Mouse (Mus musculus) ovary, adult 18-20 months (tissue): ENCODE measurements around the gene Lhfpl2.

Source experiments
- DNase-seq: peaks from one replicate; pipeline ENCODE4 v3.0.0; 2022; ENCODE audit warnings: low spot score, mixed read lengths

Lhfpl2 gene

DNA sequence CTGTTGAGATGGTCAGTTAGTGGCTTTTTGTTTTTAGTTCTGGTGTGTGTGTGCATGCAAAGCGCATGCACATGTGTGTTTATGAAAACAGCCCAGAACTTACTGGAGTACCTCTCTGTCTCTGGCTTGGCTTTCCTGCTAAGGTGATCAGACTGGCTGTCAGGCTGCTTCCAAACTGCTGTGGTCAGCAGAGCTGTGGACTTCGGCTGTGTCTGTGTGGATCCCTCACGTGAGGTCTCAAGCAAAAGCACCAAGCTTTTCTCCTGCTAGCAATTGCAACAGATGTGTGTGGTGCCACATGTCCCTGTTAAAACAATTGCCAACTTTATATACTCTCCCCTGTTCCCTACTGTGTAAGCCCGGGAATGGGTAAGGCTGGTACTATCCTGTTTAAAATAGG is 82.8 kb downstream of the Lhfpl2 start:
- DNase-seq = no peak

DNA sequence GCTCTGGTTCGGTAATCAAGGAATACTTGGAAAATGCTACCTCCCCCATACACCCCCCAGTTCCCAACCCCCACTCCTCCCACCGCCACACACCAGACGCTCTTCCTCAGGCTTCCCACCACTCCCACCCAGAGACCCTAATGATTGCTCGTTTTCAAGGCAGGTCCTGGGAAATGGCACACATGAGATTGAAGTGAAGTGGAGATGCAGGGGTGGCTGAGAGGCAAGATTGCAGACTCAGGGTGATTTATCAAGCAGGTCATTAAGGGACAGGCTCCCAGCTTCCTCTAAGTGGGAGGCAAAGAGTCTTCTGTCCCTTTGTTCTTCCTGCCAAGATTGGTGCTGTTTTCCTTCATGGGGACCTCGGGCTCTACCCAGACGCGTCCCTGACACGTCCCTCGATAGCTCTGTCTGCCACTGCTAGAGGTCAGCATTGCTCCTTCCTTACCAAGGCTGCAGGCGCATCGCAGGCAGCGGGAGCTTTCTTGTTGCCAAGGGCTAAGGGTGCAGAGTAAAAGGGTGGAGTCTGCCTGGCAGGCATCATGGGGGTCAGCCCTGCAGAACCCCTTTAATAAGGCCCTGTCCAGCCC is 85.6 kb downstream of the Lhfpl2 start:
- DNase-seq = peak; percentile 60

DNA sequence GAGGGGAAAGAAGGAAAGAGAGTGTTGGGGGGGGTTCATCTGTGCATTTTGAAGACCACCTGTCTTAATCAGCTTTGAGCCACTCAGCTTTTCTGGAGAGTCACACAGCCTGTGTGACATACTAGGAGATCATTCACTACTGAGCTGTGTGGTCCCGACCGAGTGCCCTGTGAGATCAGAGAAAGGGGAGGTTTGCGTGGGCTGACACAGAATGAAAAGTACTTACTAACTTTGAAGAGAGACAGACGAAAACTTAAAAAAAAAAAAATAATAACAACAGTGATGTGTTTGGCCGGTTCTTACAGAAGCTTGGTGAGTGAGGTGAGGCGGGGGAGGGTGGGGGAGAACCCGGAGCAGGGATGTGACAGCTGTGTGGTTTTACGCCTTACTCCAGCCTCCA is 86.9 kb downstream of the Lhfpl2 start:
- DNase-seq = no peak

DNA sequence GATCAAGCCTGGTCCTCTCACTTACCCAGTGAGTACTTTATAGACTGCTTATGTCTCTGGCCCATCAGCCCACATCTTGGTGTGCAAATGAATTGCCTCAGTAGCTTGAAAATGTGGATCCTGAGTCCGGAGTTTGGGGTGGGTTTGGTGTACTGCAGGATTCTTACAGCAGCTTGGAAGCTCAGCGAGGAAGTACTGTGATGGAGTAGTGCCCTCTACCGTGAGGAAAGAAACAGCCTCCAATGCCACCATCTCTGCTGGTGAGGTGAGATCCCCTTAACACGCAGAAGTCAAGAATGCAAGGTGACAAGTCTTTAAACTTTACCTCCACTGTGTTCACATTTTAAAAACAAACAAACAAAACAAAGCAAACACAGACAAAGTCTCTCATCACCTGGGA is 89.7 kb downstream of the Lhfpl2 start:
- no peak for DNase-seq

DNA sequence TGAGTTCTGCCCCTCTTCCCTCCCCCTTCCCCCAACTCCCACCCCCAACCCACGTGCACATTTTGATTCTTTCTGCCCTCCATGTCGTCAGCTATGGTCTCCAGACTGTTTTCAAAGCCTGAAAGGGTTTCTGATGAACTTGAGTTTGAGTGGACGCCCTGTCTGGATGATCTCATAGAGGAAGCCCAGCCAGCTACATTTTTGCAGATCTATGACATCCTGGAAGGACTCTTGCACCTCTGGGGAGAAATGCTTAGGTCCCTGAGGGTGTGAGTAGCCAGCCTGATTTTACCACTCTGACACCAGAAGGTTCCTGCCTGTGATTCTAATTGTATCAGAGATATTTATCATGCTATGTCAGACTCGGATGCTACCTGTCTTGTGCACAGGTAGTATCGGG is 91.4 kb downstream of the Lhfpl2 start:
- DNase-seq = no peak

DNA sequence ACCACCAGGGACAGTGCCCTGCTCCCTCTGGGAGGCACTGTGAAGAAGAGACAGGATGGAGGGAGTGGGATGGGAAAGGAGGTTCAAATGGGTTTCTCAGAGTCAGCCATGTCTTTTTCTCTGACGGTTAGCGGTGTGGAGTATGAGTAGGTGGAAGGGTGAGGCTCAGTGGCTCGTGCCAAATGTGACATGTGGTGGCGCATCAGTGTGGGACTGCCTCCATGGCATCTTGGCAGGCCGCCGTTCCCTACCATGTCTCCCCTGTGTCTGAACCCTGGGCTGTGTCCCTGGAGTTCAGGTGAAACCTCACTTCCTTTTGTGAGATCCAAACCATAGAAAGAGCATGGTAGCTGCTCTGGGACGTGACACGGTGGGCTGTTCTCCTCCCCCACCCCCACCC is 92.2 kb downstream of the Lhfpl2 start:
- no peak for DNase-seq

DNA sequence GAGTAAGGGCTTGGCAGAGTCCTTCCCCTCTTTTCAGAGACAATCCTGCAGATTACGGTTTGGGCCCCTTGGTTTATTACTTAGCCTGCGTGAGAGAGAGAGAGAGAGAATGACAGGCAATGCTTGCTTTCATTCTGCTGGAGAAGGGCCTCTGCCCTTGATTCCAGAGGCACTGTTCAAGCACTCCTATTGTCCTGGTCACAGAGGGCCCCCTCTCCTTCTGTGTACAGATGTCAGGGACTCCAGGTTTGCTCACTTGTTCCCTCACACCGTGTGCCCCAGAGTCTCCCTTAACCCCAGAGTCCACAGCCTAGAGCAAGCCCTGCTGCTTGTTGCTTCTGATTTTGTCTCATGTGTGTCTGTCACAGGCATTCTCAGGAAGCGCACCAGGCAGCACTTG is 93.7 kb downstream of the Lhfpl2 start:
- no peak for DNase-seq

DNA sequence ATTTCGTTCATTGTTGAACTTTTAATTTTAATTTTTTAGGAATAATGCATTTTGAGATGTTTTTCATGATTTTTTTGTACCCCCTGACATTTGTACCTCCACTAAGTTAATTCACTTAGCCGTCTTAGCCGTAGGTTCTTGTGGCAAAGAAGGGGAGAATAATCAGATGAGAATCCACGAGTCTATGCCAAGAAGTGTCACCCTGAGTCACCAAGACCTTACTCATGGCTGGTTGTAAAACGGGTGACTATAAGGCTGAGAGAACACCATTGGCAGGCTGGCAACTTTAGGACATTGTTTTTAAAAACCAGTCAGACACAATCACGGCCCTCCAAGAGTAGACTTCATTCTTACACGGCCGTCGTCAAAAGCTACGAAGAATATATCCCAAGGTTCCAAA is 95.2 kb downstream of the Lhfpl2 start:
- DNase-seq = no peak

DNA sequence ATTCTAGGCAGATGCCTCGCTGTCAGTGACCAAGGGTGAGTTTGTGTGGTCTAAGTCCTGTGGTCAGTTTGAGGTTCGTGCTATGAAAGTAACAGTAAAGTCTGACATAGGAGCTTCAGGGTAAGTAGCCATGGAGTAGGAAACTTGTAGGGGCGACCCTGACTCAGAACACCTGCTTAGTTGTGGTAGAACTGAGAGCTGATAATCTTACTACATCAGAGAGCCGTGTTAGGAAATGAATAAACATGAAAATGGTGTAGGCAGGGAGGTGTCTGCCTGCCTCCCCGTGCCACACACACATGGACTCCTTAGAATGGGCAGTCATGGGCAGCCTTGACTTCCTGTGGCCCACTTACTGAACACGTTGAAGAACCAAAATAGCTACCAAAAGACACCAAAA is 96.1 kb downstream of the Lhfpl2 start:
- no peak for DNase-seq

DNA sequence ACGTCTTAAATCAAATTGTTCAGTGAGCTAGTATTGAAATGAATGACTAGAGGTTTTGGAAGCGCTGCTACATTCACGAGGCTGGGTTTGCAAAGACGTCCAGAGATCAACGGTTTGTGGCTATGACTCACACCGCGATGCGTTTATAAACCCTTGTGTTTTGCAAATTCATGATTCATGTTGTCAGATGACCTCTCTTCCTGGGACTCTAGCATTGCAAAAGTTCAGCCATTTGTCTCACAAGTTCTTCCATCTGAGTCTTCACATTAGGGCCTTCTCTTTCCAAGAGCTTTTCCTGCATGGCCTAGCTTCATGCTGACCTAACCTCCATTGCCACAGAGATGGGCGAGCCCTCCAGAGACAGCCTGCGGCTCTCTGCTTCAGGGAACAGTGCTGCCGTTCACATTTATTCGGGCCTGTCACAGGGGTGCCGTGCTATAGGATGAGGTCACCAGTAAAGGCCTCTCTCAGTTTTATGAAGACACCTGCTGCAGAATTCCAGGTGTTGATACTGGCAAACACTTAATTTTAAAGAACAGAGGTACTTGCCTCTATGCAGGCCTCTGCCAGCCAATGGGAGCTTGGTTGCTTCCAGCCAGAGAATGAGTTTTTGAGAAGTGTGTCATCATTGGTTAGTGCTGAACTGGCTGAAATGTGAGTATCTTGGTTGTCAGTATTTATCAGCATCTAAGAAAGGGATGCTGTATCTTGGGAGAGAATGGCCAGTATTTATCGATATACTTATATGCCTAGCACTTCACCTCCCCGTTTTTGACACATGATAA is 97.1 kb downstream of the Lhfpl2 start:
- peak; percentile 24 for DNase-seq

DNA sequence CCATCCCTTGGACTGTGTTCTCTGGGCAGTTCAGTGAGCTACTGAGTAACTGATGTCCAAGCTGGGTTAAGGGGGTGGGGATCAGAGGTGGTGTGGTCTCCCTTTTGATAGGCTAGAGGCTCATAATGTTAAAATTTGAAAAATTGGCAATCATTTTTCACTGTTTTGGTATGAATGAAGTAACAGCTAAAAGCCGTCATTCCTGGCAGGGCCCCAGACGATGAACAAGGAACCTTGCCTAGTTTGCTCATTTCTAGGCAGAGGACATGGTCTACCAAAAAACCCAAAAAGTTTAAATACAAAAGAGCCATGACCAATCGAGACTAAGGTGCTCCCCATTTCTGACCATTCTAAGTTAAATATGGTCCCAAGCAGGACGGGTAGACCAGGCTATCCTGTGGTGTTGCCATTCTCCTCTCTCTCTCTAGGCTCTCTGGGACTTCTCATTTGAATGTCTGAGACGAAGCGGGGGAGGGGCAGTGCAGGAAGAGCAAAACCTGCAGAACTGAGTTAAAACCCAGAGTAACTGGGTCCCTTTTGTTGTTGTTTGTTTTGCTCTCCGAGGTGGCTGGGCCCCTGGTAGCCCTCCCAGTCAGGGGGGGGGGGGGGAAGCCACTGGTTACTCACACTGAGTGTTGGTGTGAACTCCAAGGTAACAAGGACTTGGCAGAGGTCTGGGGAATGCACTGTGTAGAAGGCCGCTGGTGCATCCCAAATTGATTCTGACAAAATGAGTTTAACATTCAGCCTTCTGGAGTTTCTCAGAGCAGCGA is 98.2 kb downstream of the Lhfpl2 start:
- DNase-seq = no peak

DNA sequence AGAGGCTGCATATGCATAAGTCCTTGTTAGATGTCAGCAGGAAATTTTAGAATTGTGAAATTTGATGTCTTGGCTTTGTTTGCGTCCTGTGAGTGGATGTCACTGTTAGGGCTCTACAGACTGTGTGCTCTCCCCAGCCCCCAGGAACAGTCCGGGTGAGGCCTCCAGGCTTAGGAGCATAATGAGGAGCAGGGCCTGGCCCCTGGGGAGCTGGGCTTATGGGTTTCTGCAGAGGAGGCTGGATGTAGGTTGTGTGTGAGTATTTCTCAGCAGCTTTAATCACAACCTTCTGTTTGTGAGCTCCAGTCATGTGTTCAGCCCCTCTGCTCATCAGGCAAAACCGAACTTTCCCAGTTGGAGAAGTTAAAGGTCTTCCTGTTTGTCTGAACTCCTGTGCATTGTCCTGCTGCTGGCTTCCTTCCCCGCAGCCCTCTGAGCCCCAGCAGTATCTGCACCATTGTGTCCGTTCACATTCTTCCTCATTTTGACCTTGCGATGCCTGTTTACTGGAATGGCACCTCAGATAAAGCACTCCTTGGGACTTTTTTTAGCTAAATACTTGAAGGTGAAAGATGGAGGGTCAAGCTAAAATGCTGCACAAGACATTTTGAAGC is 101.4 kb downstream of the Lhfpl2 start:
- DNase-seq = no peak

DNA sequence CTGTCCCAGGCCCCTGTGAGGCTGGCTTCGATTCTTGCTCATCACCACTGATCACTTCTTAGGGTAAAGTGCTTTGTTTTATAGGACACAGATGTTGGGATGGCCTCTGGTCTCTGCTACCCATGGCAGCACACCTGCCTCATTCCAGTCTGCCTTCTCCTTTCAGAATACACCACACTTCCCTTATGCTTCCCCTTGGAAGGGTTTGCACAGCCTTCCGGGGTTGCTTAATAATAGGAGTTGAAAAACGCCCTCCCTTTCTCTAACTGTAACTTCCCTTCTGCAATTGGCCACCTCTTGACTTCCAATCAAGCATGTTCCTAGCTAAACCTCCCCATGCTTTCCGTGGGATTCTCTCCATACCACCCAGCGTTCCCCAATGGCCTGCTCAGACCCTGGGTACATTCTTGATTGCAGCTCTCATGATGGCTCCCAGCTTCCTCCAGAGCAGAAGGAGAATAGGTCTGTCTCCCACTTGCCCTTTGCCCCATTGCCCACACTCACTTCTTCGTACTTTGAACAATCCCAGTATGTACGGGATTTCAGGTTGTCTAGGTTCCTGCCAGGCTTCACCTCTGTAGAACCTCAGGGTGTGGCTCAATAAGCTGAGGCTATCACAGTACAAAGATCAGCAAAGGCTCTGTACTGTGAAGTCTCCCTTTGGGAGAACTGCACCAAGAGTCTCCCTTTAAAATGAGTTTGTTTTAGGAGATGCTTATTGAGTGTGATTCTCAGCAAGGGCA is 102.1 kb downstream of the Lhfpl2 start:
- no peak for DNase-seq

DNA sequence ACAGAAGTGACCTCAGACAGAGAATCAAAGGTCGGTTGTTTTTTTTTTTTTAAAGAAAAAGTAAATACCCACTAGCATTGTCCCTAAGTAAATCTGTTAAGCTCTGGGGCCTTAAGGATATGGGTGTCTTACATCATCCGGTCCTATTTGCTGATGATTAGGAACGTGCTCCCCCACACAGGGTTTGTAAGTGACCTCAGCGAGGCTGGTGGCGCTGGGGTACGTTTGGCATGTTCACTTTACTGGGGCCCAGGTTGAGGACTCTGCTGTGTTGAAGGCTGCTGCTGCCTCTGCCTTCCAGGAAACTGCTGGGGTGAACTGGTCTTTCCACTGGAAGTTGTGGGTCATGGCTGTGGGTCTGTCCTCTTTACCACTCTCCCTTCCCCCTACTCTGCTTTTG is 106.9 kb downstream of the Lhfpl2 start:
- DNase-seq = no peak

DNA sequence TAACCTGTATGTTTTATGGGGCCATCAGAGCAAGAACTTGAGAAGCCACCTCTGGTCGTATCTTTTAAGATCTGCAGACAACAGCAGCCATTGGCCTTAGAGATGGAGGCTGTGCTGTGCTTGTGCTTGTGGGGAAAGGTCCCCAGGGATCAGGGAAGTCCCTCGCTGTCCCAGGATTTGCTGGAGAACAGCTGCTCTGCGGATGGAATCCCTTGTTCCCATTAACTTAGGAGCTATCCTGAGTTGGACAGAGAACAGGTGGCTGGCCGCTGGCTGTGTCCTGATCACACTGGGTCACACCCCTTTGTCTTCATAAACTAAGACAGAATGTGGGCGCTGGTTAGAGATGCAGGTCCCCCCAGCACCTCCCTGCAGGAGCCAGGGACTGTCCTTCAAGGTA is 110.7 kb downstream of the Lhfpl2 start:
- DNase-seq = no peak

DNA sequence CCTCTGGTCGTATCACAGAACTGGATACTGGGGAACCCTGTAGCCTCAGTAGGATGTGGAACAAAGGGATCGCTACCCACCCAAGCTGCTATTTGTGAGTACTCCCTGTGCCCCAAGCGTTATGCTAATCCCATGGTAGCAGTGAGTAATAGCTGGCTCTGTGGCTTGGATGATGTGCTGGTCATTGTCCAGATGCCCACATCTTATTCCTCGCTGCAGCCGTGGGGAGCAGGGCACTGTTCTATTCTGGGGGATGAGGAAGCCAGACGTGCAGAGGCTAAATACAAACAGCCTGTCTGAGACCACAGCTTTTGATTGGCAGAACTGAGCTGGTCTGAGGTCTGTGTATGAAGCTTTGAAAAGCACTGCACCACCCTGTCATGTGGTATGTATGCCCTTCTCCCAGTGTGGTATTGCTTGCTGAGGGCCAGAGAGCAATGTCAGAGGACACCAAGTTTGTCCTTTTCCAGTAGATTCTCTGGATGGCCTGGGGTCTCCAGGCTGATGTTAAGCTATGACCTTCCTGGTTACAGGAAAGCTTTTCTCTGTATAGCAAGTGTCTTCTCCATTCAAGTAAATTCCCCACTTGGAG is 111.8 kb downstream of the Lhfpl2 start:
- no peak for DNase-seq

DNA sequence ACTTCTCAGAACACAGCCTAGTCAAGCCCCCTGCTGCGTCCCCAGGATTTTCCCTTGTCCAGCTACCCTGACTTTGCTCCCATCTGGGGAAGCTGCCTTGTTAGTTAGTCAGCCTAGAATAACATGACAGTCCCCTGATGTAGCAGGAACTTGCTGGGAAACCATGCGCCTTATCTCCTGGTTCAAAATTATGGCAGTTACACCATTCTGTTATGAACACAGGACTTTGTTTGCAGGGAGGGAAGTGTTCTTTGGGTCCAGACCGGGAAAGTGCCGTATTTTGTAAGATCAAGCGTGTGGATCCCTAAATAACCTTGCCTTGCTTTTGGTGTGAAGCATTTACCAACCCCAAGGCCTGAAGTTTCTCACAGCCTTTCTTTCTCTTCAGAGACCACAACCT is 114.0 kb downstream of the Lhfpl2 start:
- DNase-seq = no peak

DNA sequence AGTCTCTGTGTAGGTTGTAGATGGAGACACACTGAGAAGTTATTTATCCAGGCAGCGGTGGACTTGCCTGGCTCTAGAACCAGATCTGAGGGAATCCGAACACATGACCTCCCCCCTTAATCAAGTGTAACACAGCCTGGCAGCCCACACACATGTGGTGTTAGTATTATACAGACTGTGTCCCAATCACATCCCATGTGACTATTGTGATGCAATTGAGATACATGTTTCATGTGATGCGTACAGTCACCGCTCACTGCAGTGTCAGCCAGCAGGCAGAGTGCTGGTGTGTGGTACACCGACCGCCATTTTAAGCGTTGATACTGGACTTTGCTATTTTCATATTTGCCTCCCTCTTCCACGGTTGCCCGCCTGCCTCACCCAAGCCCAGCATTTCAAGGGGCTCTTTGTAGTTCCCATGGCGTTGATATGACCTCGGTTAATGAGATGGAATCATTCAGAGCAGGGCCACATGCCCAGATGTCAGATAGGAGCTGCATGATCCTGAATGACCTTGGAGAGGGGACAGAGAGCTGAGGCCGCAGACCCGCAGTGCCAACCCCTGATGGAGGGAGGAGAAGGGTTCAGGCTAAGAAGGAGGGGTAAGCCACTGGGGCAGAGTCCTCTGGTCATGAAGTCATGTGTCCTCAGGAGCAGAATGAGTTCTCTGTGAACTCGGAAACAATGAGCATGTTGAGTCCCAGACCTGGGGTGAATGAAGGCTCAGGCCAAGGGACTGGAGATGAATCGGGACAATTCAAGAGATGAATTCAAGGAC is 115.1 kb downstream of the Lhfpl2 start:
- DNase-seq = no peak

DNA sequence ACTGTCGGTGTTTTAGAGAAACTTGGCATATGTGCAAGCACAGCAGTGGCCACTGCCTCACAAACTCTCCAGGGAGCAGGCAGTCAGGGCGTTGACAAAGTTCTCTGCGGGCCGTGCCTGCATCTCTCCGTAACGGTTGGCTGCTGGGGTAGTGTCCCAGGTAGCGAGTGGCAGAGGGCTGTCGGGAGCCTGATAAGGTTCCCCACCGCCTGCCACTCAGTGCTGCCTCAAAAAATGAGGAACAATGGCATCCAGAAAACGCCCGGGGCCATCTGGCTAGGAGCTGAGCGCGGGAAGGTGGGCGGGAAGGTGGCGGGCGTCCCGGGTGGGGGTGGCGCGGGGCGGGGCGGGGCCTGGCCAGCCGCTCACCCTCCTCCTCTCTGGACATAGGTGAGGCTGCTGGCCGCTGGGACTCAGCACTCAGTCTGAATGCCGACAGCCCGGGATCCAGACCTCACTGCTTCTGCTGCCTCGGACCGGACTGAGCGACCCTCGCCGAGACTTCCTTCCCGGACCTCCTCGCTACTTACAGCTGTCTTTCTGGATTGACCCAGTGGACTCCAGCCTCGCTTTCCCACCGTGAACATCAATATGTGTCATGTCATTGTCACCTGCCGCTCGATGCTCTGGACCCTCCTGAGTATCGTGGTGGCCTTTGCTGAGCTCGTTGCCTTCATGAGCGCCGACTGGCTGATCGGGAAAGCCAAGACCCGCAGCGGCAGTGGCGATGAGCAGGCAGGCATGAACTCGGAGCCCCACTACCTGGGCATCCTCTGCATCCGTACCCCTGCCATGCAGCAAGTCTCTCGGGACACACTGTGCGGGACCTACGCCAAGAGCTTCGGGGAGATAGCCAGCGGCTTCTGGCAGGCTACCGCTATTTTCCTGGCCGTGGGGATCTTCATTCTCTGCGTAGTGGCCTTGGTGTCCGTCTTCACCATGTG is 116.3 kb downstream of the Lhfpl2 start:
- DNase-seq = peak; percentile 54
